Mouse (Mus musculus): ENCODE results near the gene Sltm. TPM values are rescaled to one million over a fixed set of nuclear protein-coding genes. Genes with fewer than 3 reads are reported as not detected.
A peak's percentile ranks its signal among the peaks of the same experiment; 100 is the strongest.

Gene Sltm
- total and polyA plus RNA-seq, 3 experiments, result 37.6 to 94.5 (median 42.4) TPM

DNA sequence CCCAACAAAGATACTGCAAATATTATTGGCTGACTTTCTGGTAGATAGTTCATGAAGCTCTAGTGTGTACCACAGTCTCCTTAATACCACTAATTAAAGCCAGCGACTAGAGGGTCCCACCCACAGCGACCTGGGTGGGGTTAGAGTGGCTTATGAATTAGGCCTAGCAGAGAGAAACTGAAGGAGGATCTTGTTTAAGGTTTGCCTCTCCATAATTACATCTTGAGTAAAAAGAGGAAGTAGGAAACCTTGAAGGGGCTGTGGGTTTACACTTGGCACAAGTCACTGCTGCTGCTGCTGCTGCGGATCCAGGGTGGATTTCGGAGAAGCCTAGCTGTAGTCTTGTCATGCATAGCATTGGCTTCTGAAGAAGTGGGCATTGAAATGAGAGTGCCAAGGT, 48.2 kb downstream of the Sltm start:
- H3K4me3 ChIP-seq (replicated peaks in 1 of 3; ENCODE audit: low read depth in 2 of 3, low read length in 2 of 3, poor library complexity in 1 of 3), result no peak overlapping the region
- TF ChIP-seq ZKSCAN1 (IDR thresholded peaks at IDR 0.05; ENCODE audit: borderline replicate concordance, low read depth, low read length) (no peak), EP300 (IDR thresholded peaks at IDR 0.05; ENCODE audit: low read length) (peak; percentile 71), E2F4 (IDR thresholded peaks at IDR 0.05; ENCODE audit: insufficient replicate concordance, low read depth, low read length) (no peak), SMC3 (IDR thresholded peaks at IDR 0.05; ENCODE audit: low read depth, low read length) (0 out of 2 replicates have a peak, but pooled peaks have one; percentile 4), MEF2A (IDR thresholded peaks at IDR 0.05; ENCODE audit: borderline replicate concordance, low read depth, low read length) (no peak), ZC3H11A (IDR thresholded peaks at IDR 0.05; ENCODE audit: low read depth, low read length) (no peak), IRF4 (IDR thresholded peaks at IDR 0.05; ENCODE audit: low read depth, low read length) (peak; percentile 73), GABPA (IDR thresholded peaks at IDR 0.05; ENCODE audit: insufficient replicate concordance, low read depth, low read length) (no peak), USF2 (conservative IDR thresholded peaks at IDR 0.05; ENCODE audit: low read depth, low read length) (no peak)
- DNase-seq (ENCODE audit: extremely low read depth), result peak; percentile 56
- no peaks in the 10 kb centered on the region for H3K27me3 ChIP-seq (replicated peaks)
- dilution Hi-C loops (cut with MboI; ENCODE audit: extremely low pct_ligation_motif_present, extremely low pct_unique_long_range_greater_than_20kb, low sequenced_read_pairs) (no loop called here), in situ Hi-C loops (cut with MboI; ENCODE audit: low pct_ligation_motif_present, low pct_unique_long_range_greater_than_20kb, low sequenced_read_pairs) (no loop called here)
- H3K27ac ChIP-seq (ENCODE audit: insufficient read depth, low read depth), result no peak overlapping the region
- no peak overlapping the region for H3K9ac ChIP-seq (ENCODE audit: insufficient read depth, low read depth)
- H3K9me3 ChIP-seq (replicated peaks; ENCODE audit: low read length), result no peaks in the 10 kb centered on the region
- H3K36me3 ChIP-seq (replicated peaks in 1 of 2; ENCODE audit: control insufficient read depth in 1 of 2, insufficient read depth in 1 of 2, low read length in 1 of 2), result peaks cover 73 to 92% of the 10 kb centered on the region in 2 experiments
- peaks cover 0 to 20% of the 10 kb centered on the region in 2 experiments; a peak in 2 of 4 replicates for H3K4me1 ChIP-seq (ENCODE audit: control insufficient read depth in 1 of 2, insufficient read depth in 2 of 2)
- no peaks in the 10 kb centered on the region for H3K79me2 ChIP-seq (replicated peaks; ENCODE audit: control insufficient read depth, extremely low read depth, insufficient read depth, poor library complexity, severe bottlenecking)
- no peak overlapping the region for H3K4me2 ChIP-seq (ENCODE audit: insufficient read depth, low read depth, poor library complexity, severe bottlenecking)

DNA sequence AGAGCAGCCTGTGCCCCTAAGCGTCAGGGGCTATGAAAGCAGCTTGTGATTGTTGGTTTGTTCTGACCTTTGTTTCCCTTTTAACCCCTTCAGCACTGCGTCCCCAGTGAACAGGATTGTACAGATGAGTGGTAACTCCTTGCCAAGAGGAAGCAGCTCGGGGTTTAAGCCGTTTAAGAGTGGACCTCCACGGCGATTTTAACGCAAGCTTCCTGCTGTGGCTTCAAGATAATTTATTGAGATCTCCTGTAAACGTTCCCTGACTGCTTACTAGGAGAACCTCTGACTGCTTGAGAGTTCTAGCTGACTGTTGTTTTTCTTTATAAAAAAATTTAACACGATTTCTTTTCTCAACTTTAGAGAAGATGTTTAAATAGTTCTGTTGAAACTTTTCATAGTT, 48.9 kb downstream of the Sltm start:
- no peaks in the 10 kb centered on the region for H3K79me2 ChIP-seq (replicated peaks; ENCODE audit: control insufficient read depth, extremely low read depth, insufficient read depth, poor library complexity, severe bottlenecking)
- H3K27ac ChIP-seq (ENCODE audit: insufficient read depth, low read depth), result no peak overlapping the region
- TF ChIP-seq IRF4 (IDR thresholded peaks at IDR 0.05; ENCODE audit: low read depth, low read length), result no peak
- no peak for TF ChIP-seq KAT2A (IDR thresholded peaks at IDR 0.05; ENCODE audit: insufficient replicate concordance, low read length)
- no peak for TF ChIP-seq E2F4 (IDR thresholded peaks at IDR 0.05; ENCODE audit: insufficient replicate concordance, low read depth, low read length)
- no peak for TF ChIP-seq MXI1 (IDR thresholded peaks at IDR 0.05; ENCODE audit: low read depth, low read length)
- no peak for TF ChIP-seq SMC3 (IDR thresholded peaks at IDR 0.05; ENCODE audit: low read depth, low read length)
- no peak for TF ChIP-seq EP300 (IDR thresholded peaks at IDR 0.05; ENCODE audit: low read length)
- no peak for TF ChIP-seq JUND (conservative IDR thresholded peaks at IDR 0.05; ENCODE audit: low read depth, low read length)
- peaks cover 0 to 20% of the 10 kb centered on the region in 2 experiments; a peak in 2 of 4 replicates for H3K4me1 ChIP-seq (ENCODE audit: control insufficient read depth in 1 of 2, insufficient read depth in 2 of 2)
- H3K9me3 ChIP-seq (replicated peaks; ENCODE audit: low read length), result no peaks in the 10 kb centered on the region
- H3K36me3 ChIP-seq (replicated peaks in 1 of 2; ENCODE audit: control insufficient read depth in 1 of 2, insufficient read depth in 1 of 2, low read length in 1 of 2), result peaks cover 71 to 89% of the 10 kb centered on the region in 2 experiments
- no peaks in the 10 kb centered on the region for H3K27me3 ChIP-seq (replicated peaks)
- no peak overlapping the region for H3K9ac ChIP-seq (ENCODE audit: insufficient read depth, low read depth)
- in situ Hi-C loops (cut with MboI; ENCODE audit: low pct_ligation_motif_present, low pct_unique_long_range_greater_than_20kb, low sequenced_read_pairs), result no loop called here
- no peak overlapping the region for H3K4me3 ChIP-seq (replicated peaks in 1 of 3; ENCODE audit: low read depth in 2 of 3, low read length in 2 of 3, poor library complexity in 1 of 3)
- dilution Hi-C loops (cut with MboI; ENCODE audit: extremely low pct_ligation_motif_present, extremely low pct_unique_long_range_greater_than_20kb, low sequenced_read_pairs), result no loop called here
- DNase-seq (ENCODE audit: extremely low read depth), result no peak
- H3K4me2 ChIP-seq (ENCODE audit: insufficient read depth, low read depth, poor library complexity, severe bottlenecking), result no peak overlapping the region

DNA sequence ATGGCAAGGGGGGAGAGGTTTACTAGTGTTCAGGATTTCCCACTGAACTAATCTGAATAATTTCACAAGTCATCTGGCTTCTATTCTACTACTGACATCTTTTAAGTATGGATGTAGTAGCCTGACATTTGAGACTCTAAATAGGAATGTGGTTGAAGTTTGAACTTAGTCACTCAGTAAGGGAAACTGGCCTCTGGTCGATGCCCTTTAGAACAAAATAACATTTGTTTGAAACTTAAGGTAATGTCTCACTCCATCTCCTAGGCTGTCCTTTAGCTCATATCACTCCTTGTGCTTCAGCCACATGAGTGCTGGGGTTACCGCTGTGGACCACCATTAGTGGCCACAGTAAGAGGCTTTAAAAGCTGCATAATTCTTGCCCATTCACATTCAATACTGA, 55.7 kb downstream of the Sltm start:
- no peak overlapping the region for H3K4me3 ChIP-seq (replicated peaks in 1 of 3; ENCODE audit: low read depth in 2 of 3, low read length in 2 of 3, poor library complexity in 1 of 3)
- TF ChIP-seq CTCF (conservative IDR thresholded peaks at IDR 0.05 in 1 of 2, IDR thresholded peaks at IDR 0.05 in 1 of 2; ENCODE audit: low read depth in 2 of 2, low read length in 2 of 2) (no peak), ZC3H11A (IDR thresholded peaks at IDR 0.05; ENCODE audit: low read depth, low read length) (no peak), CHD1 (IDR thresholded peaks at IDR 0.05; ENCODE audit: low read depth, low read length) (no peak), RCOR1 (conservative IDR thresholded peaks at IDR 0.05; ENCODE audit: low read depth, low read length) (no peak)
- peaks cover 25 to 68% of the 10 kb centered on the region in 2 experiments for H3K36me3 ChIP-seq (replicated peaks in 1 of 2; ENCODE audit: control insufficient read depth in 1 of 2, insufficient read depth in 1 of 2, low read length in 1 of 2)
- H3K27ac ChIP-seq (ENCODE audit: insufficient read depth, low read depth), result no peak overlapping the region
- dilution Hi-C loops (cut with MboI; ENCODE audit: extremely low pct_ligation_motif_present, extremely low pct_unique_long_range_greater_than_20kb, low sequenced_read_pairs) (no loop called here), in situ Hi-C loops (cut with MboI; ENCODE audit: low pct_ligation_motif_present, low pct_unique_long_range_greater_than_20kb, low sequenced_read_pairs) (no loop called here)
- no peak overlapping the region for H3K4me2 ChIP-seq (ENCODE audit: insufficient read depth, low read depth, poor library complexity, severe bottlenecking)
- H3K27me3 ChIP-seq (replicated peaks), result no peaks in the 10 kb centered on the region
- H3K79me2 ChIP-seq (replicated peaks; ENCODE audit: control insufficient read depth, extremely low read depth, insufficient read depth, poor library complexity, severe bottlenecking), result no peaks in the 10 kb centered on the region
- H3K9ac ChIP-seq (ENCODE audit: insufficient read depth, low read depth), result no peak overlapping the region
- no peaks in the 10 kb centered on the region for H3K9me3 ChIP-seq (replicated peaks; ENCODE audit: low read length)
- H3K4me1 ChIP-seq (ENCODE audit: control insufficient read depth in 1 of 2, insufficient read depth in 2 of 2), result no peaks in the 10 kb centered on the region
- no peak for DNase-seq (ENCODE audit: extremely low read depth)

Measured in CH12.LX (cell line).